Mouse (Mus musculus) embryo, embryonic 11 days (tissue): Measurements from ENCODE around the gene Dzank1.
A peak's percentile ranks its signal among the peaks of the same experiment; 100 is the strongest.

ENCODE experiments used
- DNase-seq: peaks from one replicate; pipeline ENCODE4 v3.0.0-alpha.2; 2015

The Dzank1 gene

DNA sequence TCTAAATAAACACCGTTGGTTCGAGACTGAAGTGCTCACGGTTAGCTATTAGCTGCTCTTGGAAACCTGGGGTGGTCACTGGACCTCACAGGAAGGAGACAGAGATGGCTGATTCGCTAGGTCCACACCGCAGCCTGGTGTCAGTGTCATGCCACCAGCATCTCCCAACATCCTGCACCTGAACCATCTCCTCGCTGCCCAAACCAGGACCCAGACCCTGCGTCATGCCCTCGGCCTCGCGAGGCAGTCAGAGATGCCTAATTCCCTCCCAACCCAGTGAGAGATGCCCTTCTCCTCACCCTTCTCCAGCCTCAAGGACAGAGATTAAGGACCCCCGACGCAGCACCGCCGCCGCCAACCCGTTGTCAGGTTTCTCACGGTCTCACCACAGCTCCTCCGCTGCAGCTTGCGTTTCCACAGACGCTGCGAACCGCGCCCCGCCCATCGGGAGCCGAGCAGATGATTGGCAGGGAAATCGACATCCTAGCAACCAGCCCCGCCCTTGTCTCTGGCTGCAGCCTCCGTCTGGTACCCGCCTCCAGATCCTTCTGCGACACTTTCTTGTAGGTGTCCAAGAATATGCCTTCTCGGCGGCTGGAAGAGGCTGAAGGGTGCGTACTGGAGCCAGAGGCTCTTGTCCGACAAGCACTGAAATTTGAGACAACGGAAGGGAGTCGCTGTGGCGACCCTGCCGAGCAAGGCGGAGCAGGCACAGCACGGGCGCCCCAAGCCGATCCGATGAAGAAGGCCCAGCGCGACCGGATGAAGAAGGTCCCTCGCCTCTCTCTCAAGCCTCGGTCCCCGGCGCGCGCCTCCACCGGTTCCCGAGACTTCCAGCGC, at the start of gene Dzank1, which contains the start of gene Polr3f:
Gene Dzank1 (minus strand): TSS at position 434 of the 840 bp plus-strand sequence.
Gene Polr3f (plus strand): TSS at position 738 of the 840 bp plus-strand sequence.
- peak; percentile 97 for DNase-seq

DNA sequence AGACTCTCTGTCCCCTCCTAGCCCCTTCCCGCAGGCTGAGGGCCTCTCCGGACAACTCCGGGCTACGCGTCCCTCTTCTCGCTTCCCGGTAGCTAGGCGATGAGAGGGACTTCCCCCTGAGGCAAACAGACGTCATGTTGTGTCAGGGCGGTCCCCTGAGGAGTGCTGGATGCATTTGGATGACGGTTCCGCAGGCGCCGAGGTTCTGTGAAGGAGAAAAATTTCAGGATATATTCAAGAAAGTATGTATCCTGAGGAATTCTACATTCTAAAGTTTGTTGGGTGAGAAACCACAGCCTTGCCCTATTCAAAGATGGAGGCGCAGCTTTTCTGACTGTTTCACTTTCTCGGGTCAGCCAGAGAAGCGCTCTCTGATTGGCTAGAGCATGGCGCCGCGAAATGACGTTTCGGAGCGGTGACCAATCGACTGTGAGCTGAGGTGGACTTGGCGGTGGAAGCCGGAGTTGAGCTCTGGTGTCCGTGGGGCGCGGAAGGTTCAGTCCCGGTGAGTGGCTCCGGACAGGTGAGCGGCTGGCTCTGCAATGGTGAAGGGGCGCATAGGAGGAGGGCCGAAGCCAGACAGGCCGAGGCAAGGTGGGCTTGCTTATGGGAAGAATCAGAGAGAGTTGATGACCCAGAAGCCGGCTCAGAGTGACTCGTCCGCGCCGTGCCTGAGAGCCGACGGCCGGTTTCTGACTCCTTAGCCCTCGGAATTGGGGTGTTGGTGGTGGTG, 28.8 kb upstream of the Dzank1 start, which contains the start of gene Sec23b:
Gene Sec23b (plus strand): TSS at position 410 of the 733 bp plus-strand sequence.
- DNase-seq: peak; percentile 96

DNA sequence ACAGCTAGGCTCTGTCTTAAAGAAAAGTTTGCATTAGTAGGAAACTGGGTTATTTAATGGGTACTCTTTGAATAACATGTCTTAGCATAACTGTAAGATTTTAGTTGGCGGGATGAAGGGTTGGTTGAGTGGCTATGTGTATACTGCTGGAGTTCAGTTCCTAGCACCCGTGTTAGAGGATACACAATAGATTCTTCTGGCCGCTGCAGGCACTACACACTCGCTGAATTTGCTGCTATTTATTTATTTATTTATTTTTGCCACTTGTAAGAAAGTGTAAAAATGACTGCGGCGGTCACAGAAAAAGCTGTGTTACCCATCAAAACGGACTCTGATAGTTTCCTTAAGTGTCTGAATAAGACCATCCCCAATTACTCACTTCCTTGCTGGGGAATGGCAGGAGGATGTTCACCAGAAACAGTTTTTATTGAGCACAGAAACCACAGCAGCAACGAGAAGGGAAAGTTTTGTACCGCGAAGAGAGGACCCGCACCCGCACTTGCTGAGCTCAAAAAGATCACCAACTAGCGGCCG, 28.1 kb upstream of the Dzank1 start:
- DNase-seq: peak; percentile 50

DNA sequence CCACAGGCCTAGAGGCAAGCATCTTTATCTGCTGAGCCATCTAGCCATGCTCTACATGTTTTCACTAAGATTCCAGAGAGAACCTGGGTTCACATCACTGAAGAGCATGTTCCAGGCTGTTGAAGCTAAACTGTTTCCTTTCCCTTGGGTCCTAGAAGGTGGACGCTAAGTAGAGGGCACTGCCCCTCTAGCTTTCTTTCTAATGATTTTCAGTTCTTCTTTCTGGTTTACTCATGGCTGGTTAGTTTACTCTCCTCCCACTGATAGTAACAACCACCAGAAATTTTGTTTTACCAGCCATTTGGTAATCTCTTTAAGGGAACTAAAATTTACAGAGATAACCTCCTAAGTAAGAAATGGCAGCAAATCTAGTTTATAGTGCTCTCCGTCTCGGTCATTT, 26.7 kb upstream of the Dzank1 start:
- no peak for DNase-seq

DNA sequence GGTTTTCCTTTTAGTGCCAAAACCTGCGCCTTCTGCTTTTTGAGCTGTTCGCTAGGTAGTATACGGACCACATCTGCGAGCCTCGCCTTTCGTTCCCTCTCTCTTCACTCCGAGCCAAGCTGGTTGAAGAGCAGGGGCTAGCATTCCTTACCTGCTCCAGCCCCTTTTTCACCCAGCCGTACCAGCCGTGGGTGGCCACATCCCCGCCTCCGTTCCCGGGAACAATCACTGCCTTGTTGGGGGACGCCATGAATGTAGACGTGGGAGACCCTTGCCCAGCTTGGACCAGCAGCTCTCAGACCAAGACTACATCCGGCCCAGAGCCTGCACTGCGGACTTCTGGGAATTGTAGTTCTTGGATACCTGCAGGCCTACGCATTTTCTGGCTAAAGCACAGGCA, 23.3 kb upstream of the Dzank1 start, which contains the start of gene Rbbp9:
Gene Rbbp9 (minus strand): TSS at position 341 of the 400 bp plus-strand sequence.
- DNase-seq: peak; percentile 92

DNA sequence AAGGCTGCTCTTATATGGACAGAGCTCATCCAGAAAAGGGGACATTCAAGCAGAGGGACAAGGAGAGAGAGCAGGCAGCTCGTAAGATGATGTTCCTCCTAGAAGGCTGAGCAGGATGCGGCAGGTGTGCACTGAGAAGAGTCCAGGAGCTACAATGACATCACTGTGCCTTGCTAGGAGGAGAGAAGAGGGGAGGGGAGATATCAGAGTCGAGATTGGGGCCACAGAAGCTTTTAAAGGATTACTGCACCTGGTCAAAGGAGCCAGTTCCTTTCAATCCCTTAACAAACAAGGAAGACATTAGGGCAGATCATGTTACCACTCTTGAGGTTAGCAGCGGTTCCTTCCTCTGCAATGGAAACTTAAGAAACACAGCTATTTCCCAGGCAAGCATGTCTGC, 20.3 kb upstream of the Dzank1 start:
- no peak for DNase-seq

DNA sequence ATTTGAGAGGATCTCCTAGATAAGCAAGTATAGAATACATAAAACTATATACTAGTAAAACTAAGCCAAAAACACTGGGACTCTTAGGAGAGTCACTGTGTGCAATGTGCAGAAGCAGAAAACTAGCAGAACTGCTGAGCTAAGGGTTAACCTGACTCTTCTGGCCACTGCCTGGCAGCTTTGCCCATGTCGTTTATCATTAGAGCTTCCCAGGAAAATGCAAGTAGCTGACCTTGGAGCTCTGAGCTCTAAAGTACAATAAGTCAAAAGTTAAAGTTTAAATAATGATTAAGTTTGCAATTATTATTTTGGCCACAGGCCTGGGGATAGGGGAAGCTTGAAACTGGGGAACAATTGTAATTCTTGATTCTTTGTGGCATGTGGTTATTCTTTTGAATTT, 18.3 kb upstream of the Dzank1 start:
- DNase-seq: no peak

DNA sequence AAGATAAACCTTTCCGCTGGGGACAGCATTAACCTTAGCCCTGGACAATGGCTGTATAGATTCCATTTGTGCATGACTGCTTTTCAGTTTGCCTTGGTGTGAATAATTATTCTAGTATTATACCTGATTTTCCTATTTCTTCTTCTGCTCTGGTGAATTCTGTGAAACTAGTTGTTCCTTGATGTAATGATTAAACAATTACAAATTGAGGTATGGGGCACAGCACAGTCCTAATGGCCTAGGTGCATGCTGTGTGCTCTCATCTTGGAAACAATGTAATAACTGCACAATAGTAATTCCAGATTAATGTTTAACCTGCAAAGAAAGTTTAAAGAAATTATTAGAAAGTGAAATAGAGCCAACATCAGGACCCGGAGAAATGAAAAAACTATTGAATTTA, 17.8 kb upstream of the Dzank1 start:
- no peak for DNase-seq

DNA sequence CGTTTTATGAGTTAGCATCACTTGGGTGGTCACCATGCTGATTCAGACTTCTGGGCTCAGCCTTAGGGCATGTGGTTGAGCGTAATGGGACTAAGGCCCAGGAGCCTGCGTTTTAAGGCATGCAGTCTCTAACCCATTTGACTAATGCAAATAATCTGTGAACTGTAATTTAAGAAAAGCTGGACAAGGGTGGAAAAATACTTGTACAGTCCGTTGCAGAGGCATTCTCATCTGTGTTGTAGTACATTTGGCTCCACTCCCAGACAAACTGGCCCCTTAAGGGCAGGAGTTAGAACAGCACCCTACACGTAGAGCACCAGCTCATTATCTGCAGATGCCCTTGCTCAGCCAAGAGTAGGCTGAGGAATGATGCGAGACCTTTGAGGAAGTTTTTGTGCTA, 17.4 kb upstream of the Dzank1 start:
- DNase-seq: no peak

DNA sequence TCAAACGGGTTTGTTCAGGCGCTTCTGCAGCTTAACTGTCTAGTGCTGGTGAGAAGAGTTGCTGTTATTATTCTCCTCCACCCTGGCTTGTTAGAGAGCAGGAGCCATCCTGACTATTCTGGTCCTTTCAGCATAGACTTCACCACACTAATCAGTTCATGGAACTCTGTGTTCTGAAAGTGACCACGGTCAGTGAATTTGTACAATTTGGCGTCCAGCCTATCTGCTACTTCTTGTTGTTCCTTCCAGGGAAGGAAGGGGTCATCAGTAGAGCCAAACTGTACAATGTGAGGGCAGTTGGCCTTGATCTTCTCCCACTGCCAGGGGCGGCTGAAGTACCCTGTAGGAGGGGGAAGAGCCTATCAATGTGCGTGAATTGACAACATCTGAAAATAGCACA, 16.5 kb upstream of the Dzank1 start:
- no peak for DNase-seq

DNA sequence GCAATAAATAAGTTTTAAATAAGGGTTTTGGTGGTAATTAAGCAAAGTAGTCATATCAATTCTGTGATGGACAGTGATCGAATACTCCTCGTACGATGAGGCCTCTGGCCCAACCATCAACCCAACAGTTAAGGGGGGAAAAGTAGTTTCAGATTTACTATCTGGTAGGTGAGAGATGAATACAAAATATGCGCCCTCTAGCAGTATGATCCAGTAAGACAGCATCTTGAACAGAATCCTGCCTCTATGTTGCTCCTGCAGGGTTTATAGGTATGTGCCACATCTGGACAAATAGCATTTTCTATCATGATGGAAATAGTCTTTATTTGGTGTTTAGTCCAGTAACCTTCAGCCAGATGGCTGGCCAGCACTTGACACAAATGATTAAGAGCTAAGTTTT, 14.0 kb upstream of the Dzank1 start:
- DNase-seq: no peak

DNA sequence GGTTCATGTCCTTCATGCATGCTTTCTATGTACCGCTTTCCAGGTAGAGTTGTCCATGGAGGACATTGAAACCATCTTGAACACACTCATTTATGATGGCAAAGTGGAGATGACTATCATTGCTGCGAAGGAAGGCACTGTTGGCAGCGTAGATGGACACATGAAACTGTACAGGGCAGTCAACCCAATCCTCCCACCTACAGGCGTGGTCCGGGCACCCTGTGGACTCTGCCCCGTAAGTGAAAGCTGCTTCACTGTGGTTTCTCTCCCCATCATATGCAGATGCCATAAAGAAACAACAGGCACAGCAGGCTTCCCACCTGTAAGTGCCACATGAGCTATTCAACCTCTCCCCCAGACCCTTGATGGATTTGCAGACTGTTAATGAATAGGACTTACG, 9.9 kb upstream of the Dzank1 start:
- no peak for DNase-seq

DNA sequence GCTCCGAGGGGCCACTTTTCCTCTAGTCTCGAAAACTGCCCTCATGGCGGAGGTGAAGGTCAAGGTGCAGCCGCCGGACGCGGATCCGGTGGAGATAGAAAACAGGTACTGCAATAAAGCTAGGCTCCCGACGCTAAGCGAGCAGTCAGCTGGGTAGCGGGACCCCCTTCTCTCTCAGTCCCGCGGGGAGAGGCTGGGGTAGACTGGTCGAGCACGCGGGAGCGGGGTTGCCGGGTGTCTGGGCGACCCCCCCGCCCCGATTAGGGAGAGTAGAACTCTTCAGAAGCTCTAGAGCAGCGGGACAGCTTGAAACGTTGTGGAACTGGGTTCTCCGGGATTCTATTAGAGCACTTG, 584 bp upstream of the Dzank1 start:
- no peak for DNase-seq

DNA sequence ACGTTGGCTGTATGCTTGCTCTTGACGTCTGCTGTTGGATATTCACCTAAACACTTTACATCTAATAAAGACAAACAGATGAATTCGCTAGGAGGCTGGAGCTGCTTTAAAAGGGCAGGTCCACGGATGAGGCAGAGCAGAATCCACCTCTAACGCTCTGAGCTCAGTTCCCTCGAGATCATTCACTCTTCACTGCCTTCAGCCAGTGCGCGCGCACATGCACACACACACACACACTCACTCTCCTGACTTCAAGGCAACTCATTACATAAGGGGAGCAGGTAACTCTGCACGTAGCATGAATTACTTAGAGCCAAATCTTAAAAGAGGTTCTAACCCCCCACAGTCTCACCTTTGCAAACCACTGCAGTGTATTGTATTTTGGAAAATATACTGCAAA, 1.4 kb downstream of the Dzank1 start:
- DNase-seq: no peak

DNA sequence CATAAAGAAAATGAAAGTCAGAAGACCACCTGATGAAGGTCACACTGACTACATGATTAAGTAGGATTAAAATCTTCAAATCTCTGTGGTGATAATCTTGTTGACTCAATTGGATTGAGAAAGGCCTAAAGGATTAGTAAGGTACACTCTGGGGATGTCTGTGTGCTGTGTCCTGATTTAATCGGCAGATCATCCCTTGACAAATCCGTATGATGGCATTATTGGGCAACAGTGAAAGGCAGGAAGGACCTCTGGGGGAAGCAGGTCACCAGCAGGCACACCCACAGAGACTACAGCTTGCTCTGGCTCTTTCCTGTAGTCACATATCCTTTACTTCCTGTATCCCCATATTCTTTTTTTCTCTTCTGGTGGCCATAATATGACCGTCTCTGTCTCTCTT, 7.4 kb downstream of the Dzank1 start:
- no peak for DNase-seq

DNA sequence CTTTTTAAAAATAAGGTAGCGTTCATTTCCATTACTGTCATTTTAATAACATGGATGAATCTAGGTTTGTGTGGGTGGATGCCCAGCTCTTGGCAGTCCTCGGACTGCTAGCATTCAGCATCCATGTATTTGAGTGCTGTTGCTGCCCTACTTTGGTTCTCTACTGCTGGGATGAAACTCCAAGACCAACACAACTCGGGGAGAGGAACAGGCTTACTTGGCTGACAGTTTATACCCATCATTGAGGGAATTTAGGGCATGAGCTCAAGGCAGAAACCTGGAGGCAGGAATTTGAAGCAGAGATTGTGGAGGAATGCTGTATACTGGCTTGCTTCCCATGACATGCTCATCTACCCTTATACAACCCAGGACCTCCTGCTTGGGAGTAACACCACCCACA, 12.6 kb downstream of the Dzank1 start:
- no peak for DNase-seq

DNA sequence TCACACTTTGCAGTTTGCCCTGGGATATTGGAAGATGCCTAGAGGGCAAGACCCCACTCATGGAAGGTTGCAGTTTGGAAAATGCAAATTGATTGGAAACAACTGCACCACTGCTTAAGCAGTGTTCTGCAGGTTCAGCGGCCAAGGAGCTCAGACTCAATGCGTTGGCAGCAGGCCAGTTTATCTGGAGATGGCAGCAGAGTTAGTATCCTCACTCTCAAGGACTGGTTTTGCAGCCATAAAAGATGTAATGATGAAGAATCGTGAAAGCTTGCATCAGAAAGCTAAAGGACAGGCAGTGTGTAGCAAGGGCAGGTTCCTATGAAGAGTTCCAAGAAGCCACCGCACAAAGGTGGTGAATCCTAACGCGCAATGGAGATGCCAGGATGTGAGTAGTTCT, 25.1 kb downstream of the Dzank1 start:
- no peak for DNase-seq

DNA sequence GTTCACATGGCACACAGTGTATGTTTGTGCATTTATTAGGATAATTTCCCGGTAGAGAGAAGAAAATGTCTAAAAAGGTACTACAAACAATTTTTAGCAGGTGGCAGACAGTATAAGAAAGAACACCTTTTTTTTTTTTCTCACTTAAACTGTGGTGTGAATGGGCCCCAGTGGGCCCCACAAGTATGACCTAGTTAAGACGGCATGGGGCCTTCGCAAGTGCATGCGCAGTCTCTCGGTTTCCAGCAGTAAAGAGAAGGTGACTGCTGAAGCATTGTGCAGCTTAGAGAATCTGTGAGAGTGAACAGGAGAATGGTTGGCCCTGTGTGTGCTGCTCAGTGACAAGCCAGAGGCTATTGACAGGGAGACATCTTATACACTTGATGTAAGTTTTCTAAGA, 37.9 kb downstream of the Dzank1 start:
- no peak for DNase-seq

DNA sequence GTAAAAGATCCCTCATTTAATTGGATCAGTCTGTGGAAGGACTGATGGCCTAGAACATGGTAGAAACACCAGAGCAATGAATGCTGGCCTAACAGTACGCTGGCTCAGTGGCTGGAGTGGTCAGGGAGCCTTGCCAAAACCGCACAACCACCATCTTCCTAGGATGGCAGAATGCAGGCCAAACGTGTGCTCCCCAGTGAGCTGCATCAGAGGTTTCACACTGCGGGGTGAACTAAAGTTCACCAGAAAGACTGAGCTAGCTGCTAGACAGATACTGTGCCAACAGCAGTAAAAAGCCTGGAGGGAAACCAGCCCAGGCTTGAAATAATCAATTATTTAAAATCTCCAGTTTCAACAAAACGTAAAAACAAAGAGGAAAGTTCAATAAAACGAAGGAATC, 39.7 kb downstream of the Dzank1 start:
- DNase-seq: no peak

DNA sequence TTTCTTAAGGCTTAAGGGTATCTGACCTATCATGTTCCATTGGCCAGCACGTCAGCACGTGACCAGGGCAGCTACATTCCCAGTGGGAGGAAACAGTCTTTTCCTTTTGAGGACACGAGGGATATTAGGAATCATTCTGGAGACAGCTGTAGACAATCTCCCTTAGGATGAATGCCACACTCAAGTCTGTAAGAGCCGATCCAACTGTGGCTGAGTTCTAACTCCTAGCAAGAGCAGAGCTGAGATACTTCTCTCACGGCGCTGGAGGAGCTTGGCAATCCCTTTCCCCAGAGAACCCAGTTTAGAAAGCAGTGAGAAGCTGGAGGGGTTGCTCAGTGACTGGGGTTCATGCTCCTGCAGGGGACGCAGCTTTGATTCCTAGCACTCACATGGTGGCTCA, 41.8 kb downstream of the Dzank1 start:
- DNase-seq: no peak

DNA sequence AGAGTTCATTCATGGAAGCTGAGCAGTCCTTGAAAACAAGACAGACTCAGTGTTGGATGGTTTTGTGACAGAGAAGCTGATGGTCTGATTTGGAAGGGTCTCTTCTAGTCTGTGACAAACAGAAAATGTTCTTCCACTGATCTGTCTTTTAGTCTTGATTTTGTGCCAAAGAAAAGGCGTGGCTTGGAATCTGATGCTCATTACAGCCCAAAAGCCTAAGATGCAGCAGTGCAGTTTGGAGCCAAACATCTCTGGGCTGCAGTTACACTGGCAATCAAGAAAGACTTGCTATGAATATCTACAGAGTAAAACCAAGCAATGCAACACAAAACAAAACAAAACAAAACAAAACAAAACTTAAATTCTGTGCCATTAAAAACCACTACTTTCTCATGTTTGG, 43.1 kb downstream of the Dzank1 start:
- DNase-seq: no peak

DNA sequence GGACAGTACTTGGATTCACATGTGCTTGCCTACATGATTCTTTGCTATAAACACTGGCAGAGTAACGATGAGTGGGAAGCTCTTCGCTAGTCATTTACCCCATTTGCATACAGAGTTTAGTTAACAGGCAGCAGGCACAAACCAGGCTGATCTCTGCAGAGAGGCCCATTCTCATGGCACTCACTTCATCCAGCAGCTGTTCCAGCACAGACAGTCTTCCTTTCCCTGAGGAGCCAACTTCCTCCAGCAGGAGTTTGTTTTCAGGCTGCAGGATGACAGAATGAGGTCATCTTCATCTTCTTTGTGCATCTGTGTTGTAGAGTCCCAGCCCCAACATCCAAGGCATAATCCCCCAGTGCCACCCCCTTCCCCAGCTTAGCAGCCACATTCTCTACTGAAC, 47.8 kb downstream of the Dzank1 start:
- DNase-seq: no peak

DNA sequence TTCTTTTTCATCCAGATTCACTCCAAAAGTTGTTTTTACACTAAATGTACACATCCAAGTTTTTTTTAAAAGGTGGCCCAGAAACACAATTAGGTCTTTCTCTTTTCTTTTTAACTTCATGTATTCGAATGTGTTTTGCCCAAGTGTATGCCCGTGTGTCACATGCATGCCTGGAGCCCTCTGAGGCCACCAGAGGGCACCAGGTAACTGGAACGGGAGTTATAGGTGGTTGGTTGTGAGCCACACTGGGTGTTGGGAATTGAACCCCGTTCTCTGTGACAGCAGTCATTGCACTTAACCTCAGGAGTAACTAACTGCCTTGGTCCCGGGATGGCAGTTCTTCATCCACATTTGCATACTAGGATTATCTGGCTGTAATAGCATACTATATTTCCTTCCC, 60.0 kb downstream of the Dzank1 start:
- no peak for DNase-seq
